In genomic region chr13:34675847-34676383, GRCm38 (mm10) we compare ENCODE assay signal across 13 mouse cellular contexts. TPM values are rescaled to one million over a fixed set of nuclear protein-coding genes. Genes with fewer than 3 reads are reported as not detected.
DNase-seq lines count a peak whose midpoint lies in the region; ATAC-seq and TF ChIP-seq lines count a peak whose summit lies in the region.
"Had no signal": no experiment of that assay in that cellular context is flagged by ENCODE, and none has a peak within 500 bp of the region (broad histone marks: within the 10 kb centered on the region; RNA-seq: fewer than 3 reads in every experiment).

No protein-coding gene starts in this region.

- H3K4me3 ChIP-seq in neural tube, embryonic 11.5 days (ENCODE audit: low read depth, low read length): no peak overlapping the region
- H3K4me3 ChIP-seq in embryonic facial prominence, embryonic 10.5 days: no peak overlapping the region
- no peak overlapping the region for H3K4me3 ChIP-seq in hindbrain, embryonic 11.5 days (ENCODE audit: low read depth, low read length)
- H3K4me3 ChIP-seq in midbrain, postnatal 0 days (ENCODE audit: low read depth, low read length): no peak overlapping the region

- H3K4me1 ChIP-seq in neural tube, embryonic 11.5 days (ENCODE audit: control insufficient read depth, insufficient read depth, low read length): peaks cover 5% of the 10 kb centered on the region; the same call in 1 of the 2 replicates
- peaks cover 12% of the 10 kb centered on the region for H3K4me1 ChIP-seq in embryonic facial prominence, embryonic 10.5 days
- no peaks in the 10 kb centered on the region; the same call in 1 of the 2 replicates for H3K4me1 ChIP-seq in hindbrain, embryonic 11.5 days (replicated peaks; ENCODE audit: control insufficient read depth, insufficient read depth, low read length)
- no peaks in the 10 kb centered on the region for H3K4me1 ChIP-seq in midbrain, postnatal 0 days (ENCODE audit: insufficient read depth, low read length)

- WGBS in neural tube, embryonic 11.5 days: 43% methylated on average over 7 of the region's 7 CpGs
- 58% methylated on average over 7 of the region's 7 CpGs for WGBS in embryonic facial prominence, embryonic 10.5 days
- WGBS in hindbrain, embryonic 11.5 days: 45% methylated on average over 7 of the region's 7 CpGs
- 4% methylated on average over 7 of the region's 7 CpGs for WGBS in midbrain, postnatal 0 days

- ATAC-seq in neural tube, embryonic 11.5 days (ENCODE audit: insufficient read depth, low FRiP score, low TSS enrichment): peak; percentile 27; the same call in 1 of the 2 replicates
- peak; percentile 59; the same call in 1 of the 2 replicates for ATAC-seq in hindbrain, embryonic 11.5 days (ENCODE audit: low FRiP score)
- 0 out of 2 replicates have a peak, but pooled peaks have one; percentile 52 for ATAC-seq in midbrain, postnatal 0 days (ENCODE audit: low FRiP score)
- ATAC-seq: liver, postnatal 0 days had no signal

- peak; percentile 28 for DNase-seq in neural tube, embryonic 11.5 days (ENCODE audit: low spot score)
- no peak for DNase-seq in neural tube, embryonic 10.5 days (ENCODE audit: extremely low spot score, low spot score)
- DNase-seq in embryonic facial prominence, embryonic 10.5 days (ENCODE audit: low spot score): no peak
- peak; percentile 50 for DNase-seq in hindbrain, embryonic 11.5 days (ENCODE audit: low spot score)
- DNase-seq in midbrain, postnatal 0 days (ENCODE audit: low spot score): peak; percentile 26
- no peak for DNase-seq in ovary, postnatal 10 days (ENCODE audit: low spot score)
- DNase-seq in kidney, adult 11 months: no peak
- no peak for DNase-seq in lung, postnatal 36 days
- DNase-seq: adrenal gland, postnatal 14 days; cerebellum, postnatal 14 days; liver, postnatal 0 days had no signal

- no peaks in the 10 kb centered on the region for H3K9me3 ChIP-seq in neural tube, embryonic 11.5 days (ENCODE audit: control insufficient read depth, low read length)
- H3K9me3 ChIP-seq in embryonic facial prominence, embryonic 10.5 days: no peaks in the 10 kb centered on the region
- no peaks in the 10 kb centered on the region for H3K9me3 ChIP-seq in hindbrain, embryonic 11.5 days (ENCODE audit: control insufficient read depth, low read length)
- H3K9me3 ChIP-seq in midbrain, postnatal 0 days (ENCODE audit: low read length): no peaks in the 10 kb centered on the region
- H3K9me3 ChIP-seq: G1E had no signal

- no peak for TF ChIP-seq CTCF in midbrain, postnatal 0 days (IDR thresholded peaks at IDR 0.05)

- no peaks in the 10 kb centered on the region for H3K27me3 ChIP-seq in neural tube, embryonic 11.5 days (ENCODE audit: control insufficient read depth, insufficient read depth, low read length)
- no peaks in the 10 kb centered on the region for H3K27me3 ChIP-seq in embryonic facial prominence, embryonic 10.5 days (replicated peaks; ENCODE audit: low read depth, poor library complexity, severe bottlenecking)
- no peaks in the 10 kb centered on the region for H3K27me3 ChIP-seq in hindbrain, embryonic 11.5 days (ENCODE audit: control insufficient read depth, insufficient read depth, low read length)
- H3K27me3 ChIP-seq in midbrain, postnatal 0 days (ENCODE audit: insufficient read depth, low read length): no peaks in the 10 kb centered on the region

- no peaks in the 10 kb centered on the region for H3K36me3 ChIP-seq in neural tube, embryonic 11.5 days (ENCODE audit: control insufficient read depth, insufficient read depth, low read length)
- H3K36me3 ChIP-seq in embryonic facial prominence, embryonic 10.5 days (replicated peaks): no peaks in the 10 kb centered on the region
- H3K36me3 ChIP-seq in hindbrain, embryonic 11.5 days (ENCODE audit: control insufficient read depth, insufficient read depth, low read length): no peaks in the 10 kb centered on the region
- no peaks in the 10 kb centered on the region for H3K36me3 ChIP-seq in midbrain, postnatal 0 days (ENCODE audit: insufficient read depth, low read length)
- H3K36me3 ChIP-seq: G1E had no signal

- H3K9ac ChIP-seq in neural tube, embryonic 11.5 days (ENCODE audit: low read length): no peak overlapping the region
- H3K9ac ChIP-seq in hindbrain, embryonic 11.5 days (ENCODE audit: low read depth, low read length): no peak overlapping the region
- no peak overlapping the region for H3K9ac ChIP-seq in midbrain, postnatal 0 days (replicated peaks; ENCODE audit: low read length, poor library complexity, severe bottlenecking)
- H3K9ac ChIP-seq: liver, postnatal 0 days had no signal

- 0 out of 2 replicates have a peak overlapping the region, but pooled peaks have one; percentile 14 for H3K27ac ChIP-seq in neural tube, embryonic 11.5 days (ENCODE audit: low read depth, low read length)
- H3K27ac ChIP-seq in embryonic facial prominence, embryonic 10.5 days (replicated peaks): peak overlapping the region; percentile 62
- H3K27ac ChIP-seq in hindbrain, embryonic 11.5 days (ENCODE audit: low read depth, low read length): 0 out of 2 replicates have a peak overlapping the region, but pooled peaks have one; percentile 39
- H3K27ac ChIP-seq in midbrain, postnatal 0 days (ENCODE audit: low read depth, low read length): peak overlapping the region; percentile 43; the same call in 1 of the 2 replicates

- H3K4me2 ChIP-seq in neural tube, embryonic 11.5 days (ENCODE audit: low read depth): no peak overlapping the region
- H3K4me2 ChIP-seq in hindbrain, embryonic 11.5 days (replicated peaks; ENCODE audit: low read depth, low read length): no peak overlapping the region
- no peak overlapping the region; the same call in 1 of the 2 replicates for H3K4me2 ChIP-seq in midbrain, postnatal 0 days (ENCODE audit: low read depth, low read length, poor library complexity, severe bottlenecking)

RNA-seq across cellular contexts. Expression of gene Pxdc1, which starts 22.6 kb away (rescaled TPM):
- polyA plus RNA-seq in neural tube, embryonic 11.5 days (2014; fragmentation: Nextera tagmentation; extraction: Ambion mirVana): 2.5 and 3.8 TPM in 2 replicates
- 4.1 TPM in 2 replicates for polyA plus RNA-seq in embryonic facial prominence, embryonic 10.5 days (2016; fragmentation: Nextera tagmentation; extraction: Ambion mirVana)
- 3.5 and 4.7 TPM in 2 replicates for polyA plus RNA-seq in hindbrain, embryonic 11.5 days (2014; fragmentation: Nextera tagmentation; extraction: Ambion mirVana)
- 11.7 and 12.7 TPM in 2 replicates for total RNA-seq in midbrain, postnatal 0 days (2014; rRNA removed)
- 7.5 and 7.8 TPM in 2 replicates for polyA plus RNA-seq in midbrain, postnatal 0 days (2015; fragmentation: Nextera tagmentation; extraction: Ambion mirVana)
- polyA plus RNA-seq: G1E had no signal

RNA-seq across cellular contexts. Expression of gene Fam50b, which starts 58.7 kb away (rescaled TPM):
- polyA plus RNA-seq in neural tube, embryonic 11.5 days (2014; fragmentation: Nextera tagmentation; extraction: Ambion mirVana): not detected in 2 replicates
- polyA plus RNA-seq in embryonic facial prominence, embryonic 10.5 days (2016; fragmentation: Nextera tagmentation; extraction: Ambion mirVana): not detected in 2 replicates
- not detected in 2 replicates for polyA plus RNA-seq in hindbrain, embryonic 11.5 days (2014; fragmentation: Nextera tagmentation; extraction: Ambion mirVana)
- 0.66 TPM in 1 of 2 replicates, not detected in the other for total RNA-seq in midbrain, postnatal 0 days (2014; rRNA removed)
- not detected in 2 replicates for polyA plus RNA-seq in midbrain, postnatal 0 days (2015; fragmentation: Nextera tagmentation; extraction: Ambion mirVana)
- total RNA-seq: adrenal gland, postnatal 14 days; G1E; left cerebral cortex, adult 18-20 months had no signal
- polyA plus RNA-seq: G1E had no signal

Comparison
In these comparisons a context has a peak if more than half of its experiments do, and no peak if none do; other contexts are left out.
1. DNase-seq: peak in neural tube, embryonic 11.5 days (single experiment), hindbrain, embryonic 11.5 days (single experiment) and midbrain, postnatal 0 days (single experiment); none in neural tube, embryonic 10.5 days (single experiment), embryonic facial prominence, embryonic 10.5 days (single experiment), ovary, postnatal 10 days (single experiment), kidney, adult 11 months (single experiment) and lung, postnatal 36 days (single experiment).
2. Peak in every context shown above with its lines, with median percentiles within 50 percentile points of each other: ATAC-seq and H3K27ac ChIP-seq.